ENCODE assay signal across 15 mouse cellular contexts in genomic region chr11:53184046-53184445, GRCm38 (mm10).
"Had no signal": no experiment of that assay in that cellular context is flagged by ENCODE, and none has a peak within 500 bp of the region (broad histone marks: within the 10 kb centered on the region; RNA-seq: fewer than 3 reads in every experiment).

No protein-coding gene starts in this region.

- H3K4me2 ChIP-seq: liver, embryonic 13.5 days; liver, embryonic 15.5 days; lung, embryonic 15.5 days; midbrain, embryonic 11.5 days; midbrain, embryonic 13.5 days; midbrain, embryonic 15.5 days; neural tube, embryonic 12.5 days had no signal

- H3K27ac ChIP-seq: liver, embryonic 13.5 days; lung, embryonic 15.5 days; macrophage; midbrain, embryonic 13.5 days; midbrain, embryonic 15.5 days; neural tube, embryonic 12.5 days had no signal

- H3K9me3 ChIP-seq: liver, embryonic 13.5 days; liver, embryonic 15.5 days; lung, embryonic 15.5 days; megakaryocyte, embryonic 14.5 days; midbrain, embryonic 13.5 days; midbrain, embryonic 15.5 days; neural tube, embryonic 12.5 days had no signal

- DNase-seq: liver, embryonic 13.5 days; lung, postnatal 10 days; right cerebral cortex, postnatal 14 days; right cerebral cortex, postnatal 4 days; thymus, adult 18-20 months; thymus, postnatal 14 days; thymus, postnatal 36 days had no signal

- H3K4me1 ChIP-seq: neural tube, embryonic 12.5 days had no signal

- H3K36me3 ChIP-seq: liver, embryonic 13.5 days; liver, embryonic 15.5 days; lung, embryonic 15.5 days; midbrain, embryonic 13.5 days; midbrain, embryonic 15.5 days; neural tube, embryonic 12.5 days had no signal

- ATAC-seq: midbrain, embryonic 13.5 days; midbrain, embryonic 15.5 days had no signal

- H3K27me3 ChIP-seq: liver, embryonic 13.5 days; liver, embryonic 15.5 days; lung, embryonic 15.5 days; midbrain, embryonic 13.5 days; midbrain, embryonic 15.5 days; neural tube, embryonic 12.5 days had no signal

- H3K4me3 ChIP-seq: liver, embryonic 13.5 days; liver, embryonic 15.5 days; lung, embryonic 15.5 days; midbrain, embryonic 13.5 days; midbrain, embryonic 15.5 days; neural tube, embryonic 12.5 days had no signal

- H3K9ac ChIP-seq: liver, embryonic 13.5 days; liver, embryonic 15.5 days; lung, embryonic 15.5 days; midbrain, embryonic 13.5 days; midbrain, embryonic 15.5 days; neural tube, embryonic 12.5 days had no signal
